Mouse (Mus musculus) spleen, adult 2 months (tissue): Measurements from ENCODE around the gene Aktip.

Source experiments
- CTCF ChIP-seq: fragments of 200-500 bp; IDR thresholded peaks from 2 replicates; pipeline ENCODE4 v1.5.1; 2011; ENCODE audit warnings: mild to moderate bottlenecking, inconsistent platforms; ENCODE audit not compliant: insufficient read depth, insufficient read length, insufficient replicate concordance; ENCODE audit errors: extremely low read depth
- POLR2A ChIP-seq: fragments of 200-500 bp; IDR thresholded peaks from 2 replicates; pipeline ENCODE4 v1.6.1; 2011; ENCODE audit warnings: low read depth, low read length, inconsistent platforms

- TF ChIP-seq POLR2A = no peak
- no peak for TF ChIP-seq CTCF
Observed at GRCm38 (mm10) chr8:91209658-91210057, 9.9 kb upstream of the Aktip start.
